Mouse (Mus musculus): ENCODE measurements around the gene Fes. TPM values are rescaled to one million over a fixed set of nuclear protein-coding genes. Genes with fewer than 3 reads are reported as not detected.

The Fes gene
- polyA plus RNA-seq (2014; fragmentation: Illumina TruSeq; extraction: RNeasy Lipid Tissue Mini Kit (QIAGEN cat#74804); ENCODE audit: low read depth, low replicate concordance) = 0.23 TPM

DNA sequence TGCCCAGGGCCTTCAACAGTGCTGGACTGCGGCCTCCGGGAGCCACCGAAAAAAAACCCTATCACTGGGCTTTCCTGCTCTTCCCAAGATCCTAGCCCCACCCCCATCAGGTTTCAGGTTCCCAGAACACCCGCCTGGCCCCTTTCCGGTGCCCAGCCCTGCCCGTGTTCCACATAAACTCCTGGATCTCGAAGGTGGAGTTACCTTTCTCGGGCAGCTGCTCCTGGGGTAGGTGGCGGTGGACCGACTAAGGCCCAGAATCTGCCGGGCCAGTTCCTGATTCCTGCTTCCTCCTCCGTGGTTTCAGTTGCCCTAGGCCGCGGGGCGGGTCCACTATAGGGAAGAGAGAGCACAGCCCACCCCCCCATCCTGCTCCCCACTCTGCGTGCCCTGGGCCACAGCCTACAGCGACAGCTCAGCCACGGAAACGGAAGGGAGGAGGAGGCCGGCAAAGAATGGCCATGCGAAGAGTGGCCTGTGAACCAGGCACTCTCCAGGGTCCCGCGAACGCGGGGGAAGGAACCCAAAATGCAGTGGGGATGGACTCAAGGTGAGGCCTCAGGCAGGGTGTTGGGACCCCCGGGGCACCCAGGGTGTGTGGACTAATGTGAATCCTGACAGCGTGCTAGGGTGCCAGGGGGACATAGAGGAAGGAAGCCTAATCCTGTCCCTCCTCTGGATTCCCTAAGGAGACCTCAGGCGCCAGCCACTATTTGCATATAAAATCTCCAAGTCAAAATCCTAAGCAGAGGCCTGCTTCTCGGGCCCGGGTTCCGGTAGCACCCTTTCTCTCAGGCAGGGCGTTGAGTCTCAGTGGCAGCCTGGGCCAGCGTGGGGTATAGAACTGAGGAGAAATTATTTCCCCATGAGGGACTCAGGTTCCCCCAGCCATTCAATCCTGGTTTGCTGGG, at the start of gene Fes:
Gene Fes, minus strand, starts transcription at position 314 of the 911 bp plus-strand sequence.

DNA sequence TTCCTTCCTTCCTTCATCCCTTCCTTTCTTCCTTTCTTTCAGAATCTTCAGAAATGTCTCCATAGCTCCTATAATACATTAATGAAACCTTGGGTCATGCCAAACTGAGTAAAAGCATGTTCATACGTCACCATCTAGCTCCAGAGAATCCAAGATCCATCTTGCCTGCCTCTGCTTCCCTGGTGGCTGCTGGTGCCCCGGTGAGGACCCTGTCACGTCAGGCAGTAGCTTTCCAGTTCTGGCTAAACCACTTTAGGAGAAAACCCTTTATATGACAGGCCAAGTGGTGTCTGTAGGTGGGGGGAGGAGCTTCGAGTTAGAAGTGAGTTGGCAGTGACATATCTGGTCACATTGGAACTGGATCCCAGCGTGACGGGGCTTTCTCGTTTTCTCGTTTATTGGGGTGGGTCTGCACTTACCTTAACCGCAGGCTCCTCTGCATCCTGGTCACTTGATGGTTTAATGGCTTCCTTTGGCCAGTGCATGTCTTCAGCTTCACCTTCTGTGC, 17.5 kb upstream of the Fes start, which contains the start of gene Furin:
Gene Furin, minus strand, starts transcription at position 249 of the 508 bp plus-strand sequence.

DNA sequence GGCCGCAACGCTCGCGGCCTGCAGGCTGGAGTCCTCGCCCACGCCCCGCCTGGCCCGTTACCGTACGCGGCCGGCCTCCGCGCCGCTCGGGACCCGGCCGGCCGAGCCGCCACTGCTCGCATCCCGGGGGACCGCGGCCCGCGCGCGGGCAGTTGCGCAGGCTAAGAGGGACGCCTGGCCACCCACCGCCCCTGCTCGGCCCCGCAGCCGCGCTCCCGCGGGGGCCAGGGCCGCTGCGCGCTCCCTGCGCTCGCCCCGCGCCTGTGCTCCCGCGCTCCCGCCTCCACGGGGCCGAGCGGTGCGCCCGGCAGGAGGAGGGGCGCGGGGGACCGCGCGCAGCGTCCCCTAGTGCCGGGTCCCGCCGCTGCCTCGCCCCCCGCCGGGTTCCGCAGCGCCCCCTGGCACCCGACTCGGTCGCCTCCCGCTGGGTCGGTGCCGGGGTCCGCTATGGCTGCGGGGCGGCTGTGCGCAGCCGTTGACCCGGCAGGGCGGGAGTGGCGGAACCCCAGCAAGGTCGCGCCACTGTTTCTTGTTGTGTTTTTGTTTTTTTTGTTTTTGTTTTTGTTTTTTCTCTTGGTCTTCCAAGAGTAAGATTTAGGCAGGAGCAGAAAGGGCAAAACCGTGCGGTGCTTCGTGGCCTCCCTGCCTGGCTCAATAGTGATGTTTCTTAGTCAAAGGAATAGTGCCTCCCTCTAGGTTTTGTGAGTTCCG, 16.6 kb downstream of the Fes start, which contains the start of gene Man2a2:
Gene Man2a2, minus strand, starts transcription at position 335 of the 711 bp plus-strand sequence.

DNA sequence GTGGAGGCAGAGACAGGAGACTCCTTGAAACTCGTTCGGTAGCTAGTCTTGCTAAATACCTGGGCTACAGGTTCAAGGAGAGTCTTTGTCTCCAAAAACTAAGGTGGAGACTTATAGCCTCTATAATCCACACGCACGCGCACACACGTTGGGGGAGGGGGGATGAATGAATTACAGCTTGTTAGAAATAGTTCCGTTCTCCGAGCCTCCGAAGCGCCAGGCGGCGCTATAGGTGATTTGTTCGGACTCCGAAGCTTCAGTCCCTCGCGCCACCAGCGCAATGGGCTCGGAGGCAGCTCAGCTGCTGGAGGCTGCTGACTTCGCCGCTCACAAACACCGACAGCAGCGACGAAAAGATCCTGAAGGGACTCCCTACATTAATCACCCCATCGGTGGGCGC, 44.9 kb downstream of the Fes start, which contains the start of gene Hddc3:
Gene Hddc3, plus strand, starts transcription at position 247 of the 400 bp plus-strand sequence.

GRCm38 (mm10) chr7:80340793-80341192, 47.0 kb downstream of the Fes start, which contains the start of gene Unc45a:
Unc45a (minus strand) TSS chr7:80341005.

Other genes starting within 250 kb of the Fes start
- 2.3 TPM for gene Sema4b, start 201.1 kb downstream of the Fes start, polyA plus RNA-seq (2014; fragmentation: Illumina TruSeq; extraction: RNeasy Lipid Tissue Mini Kit (QIAGEN cat#74804); ENCODE audit: low read depth, low replicate concordance)
- 10.9 TPM for gene Cib1, start 155.1 kb downstream of the Fes start, polyA plus RNA-seq (2014; fragmentation: Illumina TruSeq; extraction: RNeasy Lipid Tissue Mini Kit (QIAGEN cat#74804); ENCODE audit: low read depth, low replicate concordance)
- gene Gdpgp1, start 155.1 kb downstream of the Fes start, polyA plus RNA-seq (2014; fragmentation: Illumina TruSeq; extraction: RNeasy Lipid Tissue Mini Kit (QIAGEN cat#74804); ENCODE audit: low read depth, low replicate concordance) = 2.7 TPM
- 0.41 TPM for gene Ttll13, start 141.6 kb downstream of the Fes start, polyA plus RNA-seq (2014; fragmentation: Illumina TruSeq; extraction: RNeasy Lipid Tissue Mini Kit (QIAGEN cat#74804); ENCODE audit: low read depth, low replicate concordance)
- 23.7 TPM for gene Ngrn, start 126.7 kb downstream of the Fes start, polyA plus RNA-seq (2014; fragmentation: Illumina TruSeq; extraction: RNeasy Lipid Tissue Mini Kit (QIAGEN cat#74804); ENCODE audit: low read depth, low replicate concordance)
- gene Vps33b, start 118.3 kb downstream of the Fes start, polyA plus RNA-seq (2014; fragmentation: Illumina TruSeq; extraction: RNeasy Lipid Tissue Mini Kit (QIAGEN cat#74804); ENCODE audit: low read depth, low replicate concordance) = 11.4 TPM
- gene Prc1, start 93.5 kb downstream of the Fes start, polyA plus RNA-seq (2014; fragmentation: Illumina TruSeq; extraction: RNeasy Lipid Tissue Mini Kit (QIAGEN cat#74804); ENCODE audit: low read depth, low replicate concordance) = 22.4 TPM
- 3.4 TPM for gene Rccd1, start 63.5 kb downstream of the Fes start, polyA plus RNA-seq (2014; fragmentation: Illumina TruSeq; extraction: RNeasy Lipid Tissue Mini Kit (QIAGEN cat#74804); ENCODE audit: low read depth, low replicate concordance)
- gene Unc45a, start 46.9 kb downstream of the Fes start, polyA plus RNA-seq (2014; fragmentation: Illumina TruSeq; extraction: RNeasy Lipid Tissue Mini Kit (QIAGEN cat#74804); ENCODE audit: low read depth, low replicate concordance) = 6.8 TPM
- gene Hddc3, start 44.8 kb downstream of the Fes start, polyA plus RNA-seq (2014; fragmentation: Illumina TruSeq; extraction: RNeasy Lipid Tissue Mini Kit (QIAGEN cat#74804); ENCODE audit: low read depth, low replicate concordance) = 17.2 TPM
- gene Man2a2, start 16.6 kb downstream of the Fes start, polyA plus RNA-seq (2014; fragmentation: Illumina TruSeq; extraction: RNeasy Lipid Tissue Mini Kit (QIAGEN cat#74804); ENCODE audit: low read depth, low replicate concordance) = 51.8 TPM
- 4.5 TPM for gene Furin, start 17.5 kb upstream of the Fes start, polyA plus RNA-seq (2014; fragmentation: Illumina TruSeq; extraction: RNeasy Lipid Tissue Mini Kit (QIAGEN cat#74804); ENCODE audit: low read depth, low replicate concordance)
- gene Blm, start 147.2 kb upstream of the Fes start, polyA plus RNA-seq (2014; fragmentation: Illumina TruSeq; extraction: RNeasy Lipid Tissue Mini Kit (QIAGEN cat#74804); ENCODE audit: low read depth, low replicate concordance) = 17.5 TPM